Comparison of ENCODE assay signal across 9 mouse cellular contexts in the genomic region with DNA sequence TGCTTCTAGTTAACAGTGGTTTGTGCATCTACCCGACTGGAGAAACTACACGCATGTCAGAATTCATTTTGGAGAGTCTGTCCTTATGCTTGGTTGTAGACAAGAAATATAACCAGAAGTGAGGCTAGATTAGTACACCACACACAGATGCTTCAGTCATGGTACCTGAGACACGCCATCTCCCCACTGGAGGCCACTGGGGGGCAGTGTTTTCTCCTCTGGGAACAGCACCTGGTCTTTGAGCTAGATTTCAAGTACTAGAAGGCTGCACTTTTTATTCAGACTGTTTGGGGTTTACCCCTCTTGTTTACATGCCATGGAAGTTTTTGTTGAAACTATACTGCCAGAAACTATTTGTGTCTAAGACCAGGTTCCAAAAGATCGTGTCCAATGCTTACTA. TPM values are rescaled to one million over a fixed set of nuclear protein-coding genes. Genes with fewer than 3 reads are reported as not detected.
DNase-seq lines count a peak whose midpoint lies in the region; ATAC-seq lines count a peak whose summit lies in the region.
"Had no signal": no experiment of that assay in that cellular context is flagged by ENCODE, and none has a peak within 500 bp of the region (broad histone marks: within the 10 kb centered on the region; RNA-seq: fewer than 3 reads in every experiment).

No protein-coding gene starts in this region.

- 28% methylated on average over 4 of the region's 4 CpGs for WGBS in midbrain, embryonic 10.5 days
- 30% methylated on average over 4 of the region's 4 CpGs for WGBS in midbrain, embryonic 15.5 days
- 27% methylated on average over 4 of the region's 4 CpGs for WGBS in limb, embryonic 10.5 days

- H3K4me2 ChIP-seq in midbrain, embryonic 15.5 days: no peak overlapping the region
- H3K4me2 ChIP-seq: heart, embryonic 13.5 days had no signal

- no peaks in the 10 kb centered on the region for H3K4me1 ChIP-seq in midbrain, embryonic 10.5 days
- H3K4me1 ChIP-seq in midbrain, embryonic 15.5 days: no peaks in the 10 kb centered on the region
- H3K4me1 ChIP-seq in limb, embryonic 10.5 days: no peaks in the 10 kb centered on the region
- H3K4me1 ChIP-seq: heart, embryonic 13.5 days had no signal

- no peak overlapping the region for H3K27ac ChIP-seq in midbrain, embryonic 10.5 days (replicated peaks)
- H3K27ac ChIP-seq in midbrain, embryonic 15.5 days: no peak overlapping the region
- no peak overlapping the region for H3K27ac ChIP-seq in limb, embryonic 10.5 days
- H3K27ac ChIP-seq: heart, embryonic 13.5 days had no signal

- no peak overlapping the region for H3K9ac ChIP-seq in midbrain, embryonic 15.5 days
- H3K9ac ChIP-seq: heart, embryonic 13.5 days had no signal

- no peaks in the 10 kb centered on the region for H3K36me3 ChIP-seq in midbrain, embryonic 10.5 days
- no peaks in the 10 kb centered on the region for H3K36me3 ChIP-seq in midbrain, embryonic 15.5 days (replicated peaks)
- H3K36me3 ChIP-seq in limb, embryonic 10.5 days: no peaks in the 10 kb centered on the region
- H3K36me3 ChIP-seq: heart, embryonic 13.5 days had no signal

- no peak overlapping the region for H3K4me3 ChIP-seq in midbrain, embryonic 10.5 days
- no peak overlapping the region for H3K4me3 ChIP-seq in midbrain, embryonic 15.5 days
- H3K4me3 ChIP-seq in limb, embryonic 10.5 days: no peak overlapping the region
- H3K4me3 ChIP-seq: heart, embryonic 13.5 days; myocyte had no signal

- H3K27me3 ChIP-seq in midbrain, embryonic 10.5 days (ENCODE audit: low read depth, poor library complexity, severe bottlenecking): no peaks in the 10 kb centered on the region
- H3K27me3 ChIP-seq in midbrain, embryonic 15.5 days (replicated peaks): no peaks in the 10 kb centered on the region
- no peaks in the 10 kb centered on the region for H3K27me3 ChIP-seq in limb, embryonic 10.5 days (ENCODE audit: low read depth, poor library complexity, severe bottlenecking)
- H3K27me3 ChIP-seq: heart, embryonic 13.5 days had no signal

- peak; percentile 29 for DNase-seq in midbrain, embryonic 10.5 days (ENCODE audit: low spot score)
- peak; percentile 28 for DNase-seq in Muller cell, postnatal 12 days (ENCODE audit: inconsistent ontology term)
- peak; percentile 49 for DNase-seq in gastrocnemius, postnatal 10 days
- DNase-seq in limb, embryonic 10.5 days (ENCODE audit: low spot score): peak; percentile 66
- peak; percentile 66 for DNase-seq in right cerebral cortex, postnatal 14 days

- ATAC-seq in midbrain, embryonic 15.5 days (replicated peaks): no peak
- peak; percentile 88; the same call in 1 of the 2 replicates for ATAC-seq in cerebellum, adult (ENCODE audit: insufficient number of reproducible peaks, low FRiP score, low TSS enrichment)

- no peaks in the 10 kb centered on the region for H3K9me3 ChIP-seq in midbrain, embryonic 10.5 days (replicated peaks)
- H3K9me3 ChIP-seq in midbrain, embryonic 15.5 days: no peaks in the 10 kb centered on the region
- H3K9me3 ChIP-seq in limb, embryonic 10.5 days (replicated peaks): no peaks in the 10 kb centered on the region
- H3K9me3 ChIP-seq: heart, embryonic 13.5 days had no signal

RNA-seq across cellular contexts. Expression of a gene that starts 43.2 kb away (rescaled TPM):
- polyA plus RNA-seq in midbrain, embryonic 10.5 days (2016; fragmentation: Nextera tagmentation; extraction: Ambion mirVana): 259 and 271 TPM in 2 replicates
- polyA plus RNA-seq in midbrain, embryonic 15.5 days (2015; fragmentation: Nextera tagmentation; extraction: Ambion mirVana): 184 and 190 TPM in 2 replicates
- total RNA-seq in gastrocnemius, postnatal 10 days (2021): 10 to 100 TPM; 89.2 to 89.4 TPM
- polyA plus RNA-seq in limb, embryonic 10.5 days (2016; fragmentation: Nextera tagmentation; extraction: Ambion mirVana): 245 and 257 TPM in 2 replicates
